Mouse (Mus musculus): ENCODE measurements at regions not wholly inside any gene's neighbourhood (a gene's known extent, or its start where the extent isn't known, plus 50 kb on each side); places are given as distances from the start of the nearest gene placed in this dataset.

DNA sequence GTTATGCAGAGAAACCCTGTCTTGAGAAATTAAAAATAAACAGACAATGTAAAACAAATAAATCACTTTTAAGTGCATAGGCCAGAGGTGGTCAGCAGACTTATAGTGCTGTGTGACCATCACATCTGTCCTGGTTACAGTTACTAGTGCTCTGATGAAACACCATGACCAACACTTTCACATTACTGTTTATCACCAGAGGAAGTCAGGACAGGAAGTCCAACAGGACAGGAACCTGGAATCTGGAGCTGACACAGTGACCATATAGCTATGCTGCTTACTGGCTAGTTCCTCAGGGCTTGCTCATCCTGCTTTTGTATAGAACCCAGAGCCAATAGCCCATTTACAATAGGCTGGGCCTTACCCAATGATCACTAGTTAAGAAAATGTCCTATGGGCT is 51.0 kb upstream of the Klf13 start:
- no peaks in the 10 kb centered on the region for H3K27me3 ChIP-seq (ENCODE audit: control insufficient read depth, insufficient read depth, low read length)
- no peak overlapping the region for H3K27ac ChIP-seq (ENCODE audit: low read length)
- no peaks in the 10 kb centered on the region for H3K9me3 ChIP-seq (replicated peaks; ENCODE audit: control insufficient read depth, low read length)
- no peaks in the 10 kb centered on the region for H3K36me3 ChIP-seq (ENCODE audit: control insufficient read depth, insufficient read depth)
- no peak overlapping the region for H3K4me3 ChIP-seq (ENCODE audit: low read length)
- no peak overlapping the region for H3K4me2 ChIP-seq (ENCODE audit: low read depth, low read length)
- H3K4me1 ChIP-seq (ENCODE audit: control insufficient read depth, insufficient read depth, low read length): peaks cover 7% of the 10 kb centered on the region
- ATAC-seq (replicated peaks; ENCODE audit: extremely low read depth, insufficient read depth, low FRiP score): no peak
- H3K9ac ChIP-seq (ENCODE audit: low read length): no peak overlapping the region
